Mouse (Mus musculus) stomach, embryonic 15.5 days (tissue): ENCODE results near the gene Adamtsl4. TPM values are rescaled to one million over a fixed set of nuclear protein-coding genes. Genes with fewer than 3 reads are reported as not detected.

ENCODE experiments used
- ATAC-seq: fragments of 200-750 bp; cut with Nextera tagmentation; 2 replicates; pipeline ENCODE4 v1.8.0; 2017; ENCODE audit warnings: low read depth, moderate number of reproducible peaks, moderate TSS enrichment; ENCODE audit not compliant: insufficient read depth, low FRiP score
- H3K27ac ChIP-seq: fragments of 300-500 bp; sonication (generic); 2 replicates; pipeline ENCODE4 v1.5.1; 2015; ENCODE audit warnings: mild to moderate bottlenecking, inconsistent platforms
- H3K27me3 ChIP-seq: fragments of 300-500 bp; sonication (generic); replicated peaks from 2 replicates; pipeline ENCODE4 v1.6.1; 2015; ENCODE audit warnings: inconsistent platforms
- H3K36me3 ChIP-seq: fragments of 300-500 bp; sonication (generic); 2 replicates; pipeline ENCODE4 v1.6.1; 2015; ENCODE audit warnings: inconsistent platforms
- H3K4me1 ChIP-seq: fragments of 300-500 bp; sonication (generic); 2 replicates; pipeline ENCODE4 v1.6.1; 2015; ENCODE audit warnings: inconsistent platforms
- H3K4me2 ChIP-seq: fragments of 300-500 bp; sonication (generic); 2 replicates; pipeline ENCODE4 v1.6.1; 2015; ENCODE audit warnings: mild to moderate bottlenecking, inconsistent platforms
- H3K4me3 ChIP-seq: fragments of 300-500 bp; sonication (generic); replicated peaks from 2 replicates; pipeline ENCODE4 v1.5.1; 2015; ENCODE audit warnings: inconsistent platforms
- H3K9ac ChIP-seq: fragments of 300-500 bp; sonication (generic); 2 replicates; pipeline ENCODE4 v1.6.1; 2015; ENCODE audit warnings: inconsistent platforms
- H3K9me3 ChIP-seq: fragments of 300-500 bp; sonication (generic); 2 replicates; pipeline ENCODE4 v1.6.1; 2016; ENCODE audit warnings: inconsistent platforms
- WGBS: fragments of 180-500 bp; shearing (Covaris S2); methylation state at CpG from one replicate; pipeline ENCODE4 v1.1.7; 2015; 5-methylcytosine and 5-hydroxymethylcytosine counted together
- polyA plus RNA-seq: library from polyadenylated mRNA; unstranded; fragments of >200 nt; fragmentation: Nextera tagmentation; extraction: Ambion mirVana; gene quantifications from 2 replicates; pipeline ENCODE4 v1.2.1, GENCODE M21; 2015

The Adamtsl4 gene
- polyA plus RNA-seq, 1 experiment from 2014 or later = 7.3 TPM

DNA sequence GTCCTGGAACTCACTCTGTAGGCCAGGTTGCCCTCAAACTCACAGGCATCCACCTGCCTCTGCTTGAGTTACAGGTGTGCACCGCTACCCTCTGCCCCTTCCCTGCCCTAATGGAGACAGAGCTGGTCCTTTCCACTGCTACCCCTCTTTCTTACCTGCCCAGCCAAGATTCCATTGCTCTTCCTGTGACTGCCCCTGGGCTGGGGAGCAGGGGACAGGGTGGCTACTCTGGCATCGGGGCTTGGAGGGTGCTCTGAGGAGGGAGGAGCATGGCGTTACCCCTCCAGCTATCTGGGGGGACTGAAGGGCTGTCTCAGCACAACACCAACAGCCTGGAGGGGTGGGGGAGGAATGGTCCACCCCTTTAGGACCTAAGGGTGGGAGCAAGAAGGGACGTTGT, 2.4 kb downstream of the Adamtsl4 start:
- no peak overlapping the region for H3K4me2 ChIP-seq
- no peaks in the 10 kb centered on the region for H3K27me3 ChIP-seq
- WGBS = 74% methylated on average over 4 of the region's 4 CpGs
- no peak for ATAC-seq
- H3K4me3 ChIP-seq = no peak overlapping the region
- no peaks in the 10 kb centered on the region for H3K9me3 ChIP-seq
- no peak overlapping the region for H3K27ac ChIP-seq
- no peak overlapping the region for H3K9ac ChIP-seq
- no peaks in the 10 kb centered on the region for H3K36me3 ChIP-seq
- peaks cover 40% of the 10 kb centered on the region for H3K4me1 ChIP-seq

GRCm38 (mm10) chr3:95684846-95685245, 2.9 kb downstream of the Adamtsl4 start:
- WGBS = 51% methylated on average over 7 of the region's 8 CpGs
- Histone ChIP-seq H3K9me3 (no peaks in the 10 kb centered on the region), H3K27me3 (no peaks in the 10 kb centered on the region), H3K36me3 (no peaks in the 10 kb centered on the region), H3K9ac (no peak overlapping the region), H3K4me2 (no peak overlapping the region), H3K4me3 (no peak overlapping the region), H3K27ac (no peak overlapping the region), H3K4me1 (peaks cover 40% of the 10 kb centered on the region)
- no peak for ATAC-seq

GRCm38 (mm10) chr3:95682878-95683277, 4.8 kb downstream of the Adamtsl4 start:
- Histone ChIP-seq H3K4me2 (no peak overlapping the region), H3K4me1 (peaks cover 32% of the 10 kb centered on the region), H3K4me3 (no peak overlapping the region), H3K27ac (no peak overlapping the region), H3K36me3 (no peaks in the 10 kb centered on the region), H3K9me3 (no peaks in the 10 kb centered on the region), H3K9ac (no peak overlapping the region), H3K27me3 (no peaks in the 10 kb centered on the region)
- no peak for ATAC-seq
- WGBS = 61% methylated on average over 5 of the region's 5 CpGs

GRCm38 (mm10) chr3:95681365-95681764, 6.4 kb downstream of the Adamtsl4 start:
- no peaks in the 10 kb centered on the region for H3K36me3 ChIP-seq
- no peak overlapping the region for H3K4me3 ChIP-seq
- peaks cover 24% of the 10 kb centered on the region for H3K4me1 ChIP-seq
- ATAC-seq = no peak
- no peaks in the 10 kb centered on the region for H3K27me3 ChIP-seq
- no peak overlapping the region for H3K9ac ChIP-seq
- H3K27ac ChIP-seq = no peak overlapping the region
- H3K4me2 ChIP-seq = no peak overlapping the region
- no peaks in the 10 kb centered on the region for H3K9me3 ChIP-seq
- WGBS = 39% methylated on average over 11 of the region's 11 CpGs

GRCm38 (mm10) chr3:95680673-95681072, 7.0 kb downstream of the Adamtsl4 start:
- peaks cover 29% of the 10 kb centered on the region for H3K4me1 ChIP-seq

DNA sequence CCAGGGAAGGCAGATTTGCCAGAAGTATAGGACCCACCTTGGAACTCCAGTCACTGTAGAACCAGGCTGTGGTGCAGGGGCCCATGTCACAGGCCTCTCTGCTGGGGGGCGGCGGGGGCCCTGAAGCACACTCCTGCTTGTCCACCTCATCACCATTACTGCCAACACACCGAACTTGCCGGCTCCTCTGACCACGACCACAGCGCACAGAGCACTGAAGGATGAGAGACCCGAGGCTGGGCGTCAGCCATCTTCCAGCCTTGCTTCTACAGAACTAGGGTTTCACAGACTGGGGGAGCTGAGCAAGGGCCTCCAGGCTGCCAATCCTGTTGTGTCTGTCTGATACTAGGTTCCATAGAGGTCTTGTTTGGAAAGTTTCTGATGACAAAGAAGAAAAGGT, 8.2 kb downstream of the Adamtsl4 start:
- H3K27me3 ChIP-seq = no peaks in the 10 kb centered on the region
- ATAC-seq = no peak
- no peak overlapping the region for H3K27ac ChIP-seq
- H3K9me3 ChIP-seq = no peaks in the 10 kb centered on the region
- no peak overlapping the region for H3K4me3 ChIP-seq
- peaks cover 38% of the 10 kb centered on the region for H3K4me1 ChIP-seq
- WGBS = 94% methylated on average over 8 of the region's 8 CpGs
- H3K36me3 ChIP-seq = no peaks in the 10 kb centered on the region
- H3K4me2 ChIP-seq = no peak overlapping the region
- no peak overlapping the region for H3K9ac ChIP-seq

More at GRCm38 (mm10) chr3:95680673-95681072, 7.0 kb downstream of the Adamtsl4 start:
- Histone ChIP-seq H3K36me3 (no peaks in the 10 kb centered on the region), H3K9ac (no peak overlapping the region), H3K27me3 (no peaks in the 10 kb centered on the region), H3K9me3 (no peaks in the 10 kb centered on the region), H3K27ac (no peak overlapping the region), H3K4me3 (no peak overlapping the region), H3K4me2 (no peak overlapping the region)
- no peak for ATAC-seq
- 85% methylated on average over 6 of the region's 6 CpGs for WGBS

GRCm38 (mm10) chr3:95677420-95678090, 10.2 kb downstream of the Adamtsl4 start:
- peaks cover 49% of the 10 kb centered on the region for H3K4me1 ChIP-seq
- ATAC-seq = no peak
- 80% methylated on average over 19 of the region's 19 CpGs for WGBS

DNA sequence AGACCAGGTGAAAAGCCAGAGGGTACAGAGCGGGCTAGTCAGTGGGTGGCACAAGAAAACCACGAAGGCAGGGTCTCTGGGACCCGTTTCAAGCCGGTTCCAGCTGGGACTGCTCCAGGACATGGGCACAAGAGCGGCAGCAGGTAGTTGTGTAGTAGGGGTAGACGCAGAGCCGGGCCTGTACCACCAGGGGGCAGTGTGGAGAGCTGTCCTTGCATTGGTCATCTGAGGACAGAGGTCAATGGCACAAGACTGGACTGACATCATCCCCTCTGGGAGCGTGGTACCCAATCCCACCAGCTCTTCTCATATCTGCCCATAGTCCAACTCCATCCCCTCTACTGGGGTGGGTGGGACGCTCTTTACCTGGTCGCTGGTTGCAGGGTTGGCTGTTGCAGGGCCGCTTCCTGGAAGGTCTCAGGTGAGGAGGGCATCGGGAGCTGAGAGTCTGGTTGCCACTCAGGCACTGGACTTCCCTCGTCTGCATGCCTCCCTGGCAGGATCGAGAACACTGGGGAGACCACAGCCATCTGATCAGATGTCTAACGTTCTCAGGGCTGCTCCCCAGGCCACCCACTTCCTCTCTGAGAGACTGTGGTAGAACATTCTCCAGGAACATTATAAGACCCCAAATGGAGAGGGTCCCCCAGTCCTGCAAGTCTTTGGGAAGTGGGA, 10.8 kb downstream of the Adamtsl4 start:
- Histone ChIP-seq H3K4me2 (no peak overlapping the region), H3K4me3 (no peak overlapping the region), H3K27ac (0 out of 2 replicates have a peak overlapping the region, but pooled peaks have one; percentile 98), H3K9ac (no peak overlapping the region), H3K36me3 (no peaks in the 10 kb centered on the region), H3K27me3 (no peaks in the 10 kb centered on the region), H3K9me3 (no peaks in the 10 kb centered on the region), H3K4me1 (peaks cover 55% of the 10 kb centered on the region)
- no peak for ATAC-seq
- WGBS = 63% methylated on average over 15 of the region's 15 CpGs

More at GRCm38 (mm10) chr3:95677420-95678090, 10.2 kb downstream of the Adamtsl4 start:
- Histone ChIP-seq H3K4me3 (no peak overlapping the region), H3K27ac (no peak overlapping the region), H3K9me3 (no peaks in the 10 kb centered on the region), H3K4me2 (no peak overlapping the region), H3K9ac (no peak overlapping the region), H3K27me3 (no peaks in the 10 kb centered on the region), H3K36me3 (no peaks in the 10 kb centered on the region)

- no peaks in the 10 kb centered on the region for H3K9me3 ChIP-seq
- WGBS = 11% methylated on average over 8 of the region's 8 CpGs
- H3K9ac ChIP-seq = no peak overlapping the region
- H3K36me3 ChIP-seq = no peaks in the 10 kb centered on the region
- peak overlapping the region; percentile 98 for H3K27ac ChIP-seq
- peak; percentile 28; the same call in 1 of the 2 replicates for ATAC-seq
- peaks cover 58% of the 10 kb centered on the region for H3K4me1 ChIP-seq
- H3K27me3 ChIP-seq = no peaks in the 10 kb centered on the region
- no peak overlapping the region; the same call in 1 of the 2 replicates for H3K4me3 ChIP-seq
- H3K4me2 ChIP-seq = peak overlapping the region; percentile 46
Observed at GRCm38 (mm10) chr3:95675301-95676092, 12.2 kb downstream of the Adamtsl4 start.

- peak overlapping the region; percentile 98 for H3K27ac ChIP-seq
Observed at GRCm38 (mm10) chr3:95674812-95675211, 12.9 kb downstream of the Adamtsl4 start.

GRCm38 (mm10) chr3:95674236-95674635, 13.5 kb downstream of the Adamtsl4 start:
- H3K4me1 ChIP-seq = peaks cover 58% of the 10 kb centered on the region
- H3K9ac ChIP-seq = no peak overlapping the region
- peak overlapping the region; percentile 14; the same call in 1 of the 2 replicates for H3K4me3 ChIP-seq
- H3K9me3 ChIP-seq = no peaks in the 10 kb centered on the region
- WGBS = 13% methylated on average over 2 of the region's 2 CpGs
- peak overlapping the region; percentile 46 for H3K4me2 ChIP-seq
- H3K36me3 ChIP-seq = no peaks in the 10 kb centered on the region
- no peaks in the 10 kb centered on the region for H3K27me3 ChIP-seq
- ATAC-seq = peak; percentile 89
- H3K27ac ChIP-seq = peak overlapping the region; percentile 98

More at GRCm38 (mm10) chr3:95674812-95675211, 12.9 kb downstream of the Adamtsl4 start:
- Histone ChIP-seq H3K36me3 (no peaks in the 10 kb centered on the region), H3K9ac (no peak overlapping the region), H3K27me3 (no peaks in the 10 kb centered on the region), H3K4me2 (peak overlapping the region; percentile 46), H3K9me3 (no peaks in the 10 kb centered on the region), H3K4me3 (no peak overlapping the region; the same call in 1 of the 2 replicates), H3K4me1 (peaks cover 58% of the 10 kb centered on the region)
- 3% methylated on average over 6 of the region's 6 CpGs for WGBS
- peak; percentile 61 for ATAC-seq
